Mouse (Mus musculus): ENCODE measurements at regions not wholly inside any gene's neighbourhood (a gene's known extent, or its start where the extent isn't known, plus 50 kb on each side); places are given as distances from the start of the nearest gene placed in this dataset.

GRCm38 (mm10) chrX:42332906-42333305, 156.6 kb upstream of the Tex13c2 start:
- DNase-seq, result no peak

GRCm38 (mm10) chrX:42333631-42334030, 155.9 kb upstream of the Tex13c2 start:
- DNase-seq, result no peak

- DNase-seq, result no peak
Measured at GRCm38 (mm10) chrX:42334794-42335193, 154.7 kb upstream of the Tex13c2 start.

DNA sequence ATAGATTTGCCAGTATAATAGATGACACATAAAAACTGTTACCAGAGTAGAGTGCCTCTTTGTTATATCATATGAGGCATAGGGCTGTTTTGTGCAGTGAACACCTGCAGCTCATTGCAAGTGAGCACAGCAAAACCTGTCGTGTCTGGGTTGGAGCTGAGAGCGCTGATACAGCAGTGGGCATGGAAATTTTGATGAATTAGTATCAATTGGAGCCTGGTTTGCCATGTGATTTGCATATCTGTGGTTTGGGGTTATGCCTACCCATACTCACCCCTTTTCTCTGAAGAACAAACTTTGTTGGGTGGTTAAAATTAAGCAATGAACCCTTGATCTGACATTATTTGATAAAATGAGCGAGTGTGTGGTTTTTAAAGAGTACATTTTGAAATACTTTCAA, 152.7 kb upstream of the Tex13c2 start:
- no peak for DNase-seq

GRCm38 (mm10) chrX:42342362-42342761, 147.1 kb upstream of the Tex13c2 start:
- no peak for DNase-seq

DNA sequence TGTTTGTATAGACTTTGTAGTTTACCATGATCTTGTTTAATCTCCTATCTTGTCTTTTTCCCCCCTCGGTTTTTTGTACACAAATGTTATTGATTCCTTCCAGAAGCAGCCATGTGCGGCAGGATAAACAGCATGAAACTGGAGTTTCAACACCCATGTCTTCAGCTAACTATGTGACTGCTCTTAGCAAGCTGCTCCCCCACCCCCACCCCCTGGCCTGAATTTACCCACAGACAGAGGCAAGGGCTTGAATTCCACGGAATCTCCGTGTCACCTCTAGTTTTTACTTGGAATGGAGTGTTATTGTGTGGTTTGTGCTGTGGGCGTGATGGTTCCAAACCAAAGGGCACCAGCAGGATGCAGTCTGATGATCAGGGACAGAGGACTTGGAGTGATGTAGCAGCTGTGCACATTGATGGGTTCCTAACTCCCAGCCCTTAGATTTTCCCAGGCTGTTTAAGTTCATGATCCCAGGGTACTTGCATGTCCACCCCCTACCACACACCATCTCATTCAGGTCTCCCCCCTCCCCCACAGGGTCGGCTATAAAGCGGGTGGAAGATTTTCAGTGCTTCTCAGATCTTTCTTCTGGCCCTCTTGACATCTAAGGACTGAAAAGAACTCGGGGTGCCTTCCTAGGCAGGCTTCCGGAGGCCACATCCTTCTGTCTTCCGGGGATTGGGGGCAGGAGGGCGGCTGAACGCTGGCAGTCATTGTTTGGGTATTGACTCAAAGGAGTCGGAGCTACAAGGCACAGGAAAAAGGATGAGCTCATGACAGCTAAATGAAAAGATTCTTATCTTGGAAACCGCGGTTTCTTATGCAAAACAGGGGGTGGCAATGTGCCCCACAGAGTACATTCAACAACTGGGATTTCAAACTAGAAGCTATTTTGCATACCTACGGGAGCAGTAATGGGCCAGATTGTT, 146.3 kb upstream of the Tex13c2 start:
- DNase-seq, result peak; percentile 49 to 76

DNA sequence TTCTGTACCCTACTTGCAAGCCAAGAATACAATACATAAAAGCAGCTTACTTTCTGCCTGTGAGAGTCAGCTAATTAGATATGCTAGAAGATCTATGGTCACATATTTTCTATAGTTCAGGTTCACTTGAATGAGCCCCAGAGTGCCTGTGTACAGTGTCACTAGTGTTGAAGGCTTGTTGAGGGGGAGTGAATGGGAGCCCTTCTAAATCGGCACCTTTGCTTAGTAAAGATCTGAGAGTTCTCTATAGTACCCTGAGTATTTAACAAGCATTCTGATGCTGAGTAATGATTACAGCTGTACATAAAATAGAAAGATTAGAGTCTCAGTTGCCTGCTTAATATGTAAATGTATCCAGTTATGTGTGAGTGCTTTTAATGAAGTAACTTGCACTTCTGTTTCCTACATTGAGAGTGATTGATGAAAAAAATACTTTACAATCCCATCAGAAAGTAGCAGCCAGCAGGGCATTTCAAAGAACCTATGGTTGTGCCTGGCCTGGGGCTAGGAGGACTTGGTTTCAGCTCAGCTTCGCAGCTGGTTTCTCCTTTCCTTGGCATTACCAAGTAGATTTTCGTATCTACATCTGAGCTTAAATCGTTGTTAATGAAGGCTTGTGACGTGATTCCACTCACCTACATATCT, 136.8 kb upstream of the Tex13c2 start:
- DNase-seq, result no peak

DNA sequence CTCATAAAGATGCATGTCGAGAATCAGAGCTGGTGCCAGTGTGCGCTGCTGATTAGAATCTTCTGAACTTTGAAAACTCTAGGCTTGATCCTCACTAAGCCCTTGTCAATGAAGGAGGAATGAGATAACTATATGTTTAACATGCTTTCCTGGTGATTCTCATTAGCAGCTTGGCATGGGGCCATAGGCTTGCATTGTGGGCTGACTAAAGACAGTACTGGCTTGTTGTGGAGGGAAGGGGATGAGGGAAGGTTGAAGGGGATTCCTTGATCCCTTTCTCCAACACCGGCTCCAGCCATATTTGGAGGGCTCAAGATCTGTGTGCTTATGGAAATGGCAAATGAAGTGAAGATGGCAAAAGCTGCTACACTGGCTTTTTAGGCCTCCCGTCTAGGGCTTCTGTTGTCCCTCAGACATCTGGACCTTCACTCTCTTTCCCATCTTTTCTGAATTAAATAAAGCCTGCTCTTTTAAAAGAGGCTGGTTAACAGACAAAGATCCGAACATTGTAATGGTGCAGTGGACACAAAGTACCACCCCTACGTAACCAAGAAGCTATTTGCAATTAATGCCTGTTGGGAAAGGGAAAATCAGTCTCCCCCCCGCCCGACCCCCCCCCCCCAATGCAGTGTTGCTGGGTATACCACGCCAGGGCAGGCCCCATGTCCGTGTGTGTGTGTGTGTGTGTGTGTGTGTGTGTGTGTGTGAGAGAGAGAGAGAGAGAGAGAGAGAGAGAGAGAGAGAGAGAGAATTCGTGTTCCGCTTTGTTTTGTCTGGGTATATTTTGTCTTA, 129.9 kb upstream of the Tex13c2 start:
- no peak for DNase-seq

DNA sequence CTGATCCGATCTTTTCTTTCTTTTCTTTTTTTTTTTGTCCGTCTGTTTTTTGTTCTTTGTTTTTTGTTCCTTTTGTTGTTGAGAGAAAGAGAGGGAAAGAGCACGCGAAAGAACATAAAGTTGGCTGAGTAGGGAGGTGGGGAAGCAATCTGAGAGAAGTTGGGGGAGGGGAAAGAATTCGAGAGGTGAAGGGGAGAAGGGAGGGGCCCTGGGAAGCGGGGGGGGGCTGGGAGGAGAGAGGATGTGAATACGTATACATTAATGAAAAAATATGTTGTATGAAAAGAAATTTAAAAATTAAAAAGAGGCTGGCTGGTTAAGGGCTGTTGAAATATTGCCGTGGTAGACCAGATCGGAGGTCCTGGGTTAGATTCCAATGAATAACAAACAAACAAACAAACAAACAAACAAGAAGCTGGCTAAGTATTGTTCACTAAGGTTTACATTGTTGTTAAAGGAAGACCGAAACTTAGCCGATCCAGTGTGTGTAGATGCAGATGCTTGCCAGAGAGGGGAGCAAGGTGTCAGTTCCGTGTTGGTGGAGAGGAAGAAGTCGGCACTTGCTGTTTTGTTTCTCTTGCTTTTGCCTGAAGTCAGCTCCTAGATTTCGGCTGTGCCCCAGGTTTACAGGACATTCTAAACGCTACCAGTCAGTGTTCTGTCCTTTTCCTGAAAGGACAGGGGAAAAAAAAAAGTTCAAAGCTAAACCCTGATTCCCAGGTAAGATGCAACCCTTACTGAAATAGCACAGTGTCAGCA, 129.1 kb upstream of the Tex13c2 start:
- DNase-seq, result peak in 1 of 2 experiments; percentile 22

- no peak for DNase-seq
Measured at GRCm38 (mm10) chrX:42360973-42361372, 128.5 kb upstream of the Tex13c2 start.

DNA sequence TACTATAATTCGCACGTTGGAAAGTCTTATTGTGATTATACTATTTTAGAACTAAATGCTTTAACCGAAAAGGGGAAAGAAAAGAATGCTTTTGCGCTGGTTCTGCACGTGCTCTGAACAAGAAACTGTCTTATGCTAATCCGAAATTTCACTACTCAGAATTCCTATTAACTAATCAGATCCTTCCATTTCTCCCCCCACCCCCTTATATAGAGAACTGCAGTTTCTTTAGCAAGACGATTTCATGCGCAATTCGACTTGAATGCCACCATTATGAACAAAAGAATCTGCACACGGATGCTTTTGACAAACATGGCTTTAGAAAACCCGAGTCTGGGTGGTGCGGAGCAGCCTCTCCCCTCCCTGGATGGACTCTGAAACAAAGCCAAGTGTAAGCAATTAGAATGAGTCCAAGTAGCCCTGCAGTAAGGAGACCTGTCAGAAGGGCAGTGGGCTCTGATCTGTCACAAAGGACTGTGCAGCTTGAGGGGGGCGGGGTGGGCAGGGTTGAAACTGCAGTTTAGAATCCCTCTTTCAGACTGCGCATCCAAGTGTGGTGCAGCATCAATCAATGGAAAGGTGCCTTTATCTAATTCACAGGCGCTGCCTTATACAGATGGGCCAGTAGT, 128.0 kb upstream of the Tex13c2 start:
- no peak for DNase-seq

DNA sequence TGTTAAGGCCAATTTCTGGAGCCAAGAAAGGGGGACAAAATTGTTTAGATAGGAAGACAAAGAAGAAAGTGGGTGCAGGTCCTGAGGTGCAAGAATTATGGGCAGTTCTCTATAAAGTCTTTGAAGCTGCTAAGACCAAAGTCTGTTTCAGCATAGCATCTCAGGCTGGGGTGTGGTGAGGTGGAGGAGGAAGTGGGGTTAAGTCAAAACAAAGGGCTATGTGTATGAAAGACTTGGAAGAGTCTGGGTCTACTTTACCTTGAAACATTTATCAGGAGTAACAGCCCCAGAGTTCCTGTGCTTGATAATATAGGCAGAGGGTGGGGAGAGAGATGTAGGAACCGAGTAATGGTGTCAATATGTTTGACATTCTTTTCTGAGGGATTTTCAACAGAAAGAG, 125.4 kb upstream of the Tex13c2 start:
- no peak for DNase-seq

GRCm38 (mm10) chrX:42373794-42374398, 115.6 kb upstream of the Tex13c2 start:
- DNase-seq, result peak; percentile 15 to 77

- no peak for DNase-seq
Measured at GRCm38 (mm10) chrX:42393836-42394556, 95.5 kb upstream of the Tex13c2 start.

DNA sequence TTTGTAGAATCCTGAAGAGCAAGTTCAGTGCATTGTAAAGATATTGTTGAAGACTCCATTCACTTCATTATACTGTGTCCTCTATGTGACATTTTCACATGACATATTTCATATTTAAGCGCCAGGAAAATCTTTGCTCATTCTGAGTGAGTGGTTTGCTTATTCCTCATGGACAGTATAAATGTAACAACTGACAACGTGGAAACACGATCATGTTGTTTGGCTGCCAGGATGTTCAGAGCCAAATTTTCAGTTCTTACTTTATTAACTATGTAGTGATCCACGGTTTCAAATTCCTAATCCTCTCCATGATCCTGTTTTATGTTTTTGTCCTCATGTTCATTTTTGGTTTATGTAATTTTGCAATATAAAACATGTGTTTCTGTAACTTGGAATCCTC, 93.0 kb upstream of the Tex13c2 start:
- DNase-seq, result no peak

DNA sequence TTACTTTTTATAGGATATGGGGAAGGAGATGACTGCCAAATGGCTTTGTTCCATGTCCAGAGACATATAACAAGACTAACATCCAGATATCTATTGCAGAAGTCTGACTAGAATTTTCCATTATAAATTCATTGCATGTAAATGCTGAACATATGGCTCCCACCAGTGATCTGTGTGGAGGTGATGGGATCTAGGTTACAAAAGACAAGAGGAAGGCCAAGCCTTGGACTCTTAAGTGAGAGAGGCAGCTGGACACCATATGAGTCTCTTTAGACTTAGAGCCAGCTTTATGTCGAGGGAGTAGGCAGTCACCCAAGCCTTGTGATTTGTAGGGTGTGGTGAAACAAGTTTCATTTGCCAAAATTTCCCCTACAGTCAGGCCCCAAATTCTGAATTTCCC, 90.7 kb upstream of the Tex13c2 start:
- DNase-seq, result peak; percentile 40 to 49

GRCm38 (mm10) chrX:42399343-42399742, 90.1 kb upstream of the Tex13c2 start:
- no peak for DNase-seq

- DNase-seq, result no peak
Measured at GRCm38 (mm10) chrX:42401091-42401490, 88.4 kb upstream of the Tex13c2 start.

DNA sequence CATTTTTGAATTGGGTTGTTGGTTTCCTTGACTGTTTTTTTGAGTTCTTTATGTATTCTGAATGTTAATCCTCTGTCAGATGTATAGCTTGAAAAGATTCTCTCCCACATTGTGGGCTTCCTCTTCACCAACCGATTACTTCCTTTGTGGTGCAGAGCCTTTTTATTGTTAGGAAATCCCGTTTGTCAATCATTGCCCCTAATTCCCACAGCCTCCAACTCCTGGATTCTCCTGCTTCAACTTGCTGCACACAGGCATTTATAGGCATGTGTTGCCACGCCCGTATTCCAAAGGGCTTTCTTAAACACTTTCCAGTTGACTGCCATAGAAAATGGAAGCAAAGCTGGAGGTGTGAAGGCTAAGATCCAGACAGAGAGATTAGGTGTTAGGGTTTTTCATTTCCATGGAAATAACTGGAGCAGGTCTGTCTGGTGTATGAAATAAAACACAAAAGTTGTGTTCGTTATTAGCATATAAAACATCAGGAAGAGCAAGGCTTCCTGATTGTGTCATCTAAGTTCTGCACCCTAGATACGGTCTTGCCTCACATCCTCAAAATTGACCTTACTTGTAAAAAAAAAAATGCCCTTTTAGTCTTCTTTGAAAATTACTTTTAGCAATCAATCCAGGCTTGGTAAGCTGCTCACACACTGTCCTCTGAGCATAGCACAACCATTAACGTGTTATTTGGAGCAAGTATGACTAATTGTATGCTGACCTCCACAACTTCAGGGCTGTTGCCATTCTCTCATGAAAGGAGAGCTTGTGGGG, 87.7 kb upstream of the Tex13c2 start:
- DNase-seq, result no peak

- peak in 1 of 2 experiments; percentile 23 for DNase-seq
Measured at GRCm38 (mm10) chrX:42402335-42402605, 87.2 kb upstream of the Tex13c2 start.

All from lung, postnatal 4 days (tissue).